In the genomic region with DNA sequence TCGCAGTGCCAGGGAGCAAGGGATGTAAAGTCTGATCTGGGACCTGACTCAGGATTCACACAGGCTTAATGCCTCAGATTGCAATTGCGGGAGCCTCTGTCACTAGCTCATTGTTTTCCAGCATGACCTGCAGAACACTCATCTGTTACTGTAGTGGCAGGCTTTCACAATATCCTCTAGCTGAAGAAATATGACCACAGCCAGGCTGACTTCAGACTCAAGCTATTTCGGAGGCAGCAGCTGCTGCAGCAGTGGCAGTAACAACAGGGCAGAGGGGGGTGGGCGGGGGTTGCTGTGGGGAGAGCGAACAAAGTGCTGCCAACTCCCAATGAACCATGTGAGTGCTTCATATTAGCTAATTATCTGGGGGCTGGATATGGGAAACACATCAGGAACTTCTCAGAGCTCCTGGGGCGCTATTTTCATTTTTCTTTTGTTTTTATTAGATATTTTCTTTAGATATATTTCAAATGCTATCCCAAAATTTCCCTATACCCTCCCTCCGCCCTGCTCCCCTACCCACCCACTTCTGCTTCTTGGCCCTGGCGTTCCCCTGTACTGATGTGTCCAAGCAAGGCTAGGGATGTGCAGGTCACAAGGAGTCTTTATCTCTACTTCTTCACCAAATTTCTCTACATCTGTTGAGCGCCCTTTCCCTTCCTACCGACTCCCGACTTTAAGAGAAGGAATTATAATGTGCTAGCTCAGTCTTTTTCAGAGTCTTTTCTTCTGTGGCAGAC, we compare ENCODE assay signal across 11 mouse cellular contexts.
DNase-seq lines count a peak whose midpoint lies in the region; ATAC-seq and TF ChIP-seq lines count a peak whose summit lies in the region.
"Had no signal": no experiment of that assay in that cellular context is flagged by ENCODE, and none has a peak within 500 bp of the region (broad histone marks: within the 10 kb centered on the region; RNA-seq: fewer than 3 reads in every experiment).

No protein-coding gene starts in this region.

- WGBS in intestine, embryonic 15.5 days: 61% methylated on average over 11 of the region's 11 CpGs

- intact Hi-C loops in heart, postnatal 25 days (cut with DNase I): no loop called here
- intact Hi-C loops in heart, postnatal 14 days (cut with DNase I): no loop called here

- no peaks in the 10 kb centered on the region for H3K4me1 ChIP-seq in intestine, embryonic 15.5 days (replicated peaks)

- no peaks in the 10 kb centered on the region for H3K36me3 ChIP-seq in intestine, embryonic 15.5 days
- H3K36me3 ChIP-seq: G1E had no signal

- in situ Hi-C loops in Patski (cut with MboI; ENCODE audit: low pct_unique_long_range_greater_than_20kb): no loop called here

- no peak for TF ChIP-seq CTCF in Patski (IDR thresholded peaks at IDR 0.05)

- H3K27ac ChIP-seq in intestine, embryonic 15.5 days: no peak overlapping the region

- H3K27me3 ChIP-seq in Patski: no peaks in the 10 kb centered on the region
- no peaks in the 10 kb centered on the region for H3K27me3 ChIP-seq in intestine, embryonic 15.5 days (replicated peaks)

- no peak overlapping the region for H3K9ac ChIP-seq in intestine, embryonic 15.5 days

- no peaks in the 10 kb centered on the region for H3K9me3 ChIP-seq in intestine, embryonic 15.5 days
- H3K9me3 ChIP-seq: G1E had no signal

- no peak overlapping the region for H3K4me3 ChIP-seq in intestine, embryonic 15.5 days (replicated peaks)

- CTCF ChIA-PET in Patski (lab: Charles Lee): interaction anchor here (1.3 kb wide), 1 partner anchor 22 kb away, joined by 4 read pairs; no protein-coding TSS in a partner anchor

- POLR2A ChIA-PET in Patski (lab: Charles Lee): no interaction called here

- H3K4me2 ChIP-seq in intestine, embryonic 15.5 days (replicated peaks): no peak overlapping the region

- ATAC-seq in Patski: peak; percentile 93
- peak; percentile 97 for ATAC-seq in megakaryocyte, adult 5-6 weeks (ENCODE audit: poor library complexity, severe bottlenecking)
- ATAC-seq in intestine, embryonic 15.5 days: no peak
- no peak for ATAC-seq in inflammation-experienced regulatory T-cells, adult 6 months
- ATAC-seq: forebrain, embryonic 16.5 days had no signal

- DNase-seq in heart, adult 9 months (ENCODE audit: low spot score in 2 of 2): peak; percentile 30 to 44
- DNase-seq in heart, postnatal 25 days (ENCODE audit: low spot score): no peak
- DNase-seq in Patski (ENCODE audit: low read depth, low spot score): peak; percentile 34
- peak; percentile 9 to 20 for DNase-seq in heart, postnatal 14 days
- DNase-seq in thymus, adult 18-20 months: no peak
- DNase-seq: kidney, adult 9 months had no signal

Comparison
In these comparisons a context has a peak if more than half of its experiments do, and no peak if none do; other contexts are left out.
1. DNase-seq: peak in heart, adult 9 months (2 of 2), Patski (single experiment) and heart, postnatal 14 days (2 of 2); none in heart, postnatal 25 days (single experiment) and thymus, adult 18-20 months (0 of 2).
2. ATAC-seq: peak in Patski (single experiment) and megakaryocyte, adult 5-6 weeks (single experiment); none in intestine, embryonic 15.5 days (single experiment) and inflammation-experienced regulatory T-cells, adult 6 months (single experiment).